Mouse (Mus musculus): ENCODE results near the gene Pomt1. TPM values are rescaled to one million over a fixed set of nuclear protein-coding genes. Genes with fewer than 3 reads are reported as not detected.

Pomt1 gene
- polyA plus RNA-seq, 1 experiment from 2014 or later, result 27.2 TPM

DNA sequence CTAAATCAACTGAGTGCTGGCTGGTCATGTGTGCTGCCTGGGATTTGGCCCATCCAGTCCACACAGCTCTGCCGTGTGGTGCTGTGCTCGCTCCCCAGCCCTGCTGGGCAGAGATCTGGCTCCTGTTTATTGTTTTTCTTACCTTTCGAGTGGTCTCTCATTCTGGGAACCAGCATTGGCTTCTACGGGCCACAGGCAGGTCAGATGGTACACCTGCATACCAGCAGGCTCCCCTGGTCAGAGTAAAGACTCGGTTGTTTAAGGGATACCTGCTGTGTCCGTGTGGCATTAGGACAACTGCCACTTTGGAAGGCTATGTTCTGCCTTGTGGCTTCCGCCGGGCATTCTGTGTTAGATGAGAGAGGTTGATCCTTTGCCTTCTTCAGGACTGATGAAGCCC lies 24.7 kb upstream of the Pomt1 start:
- Histone ChIP-seq H3K4me1 (replicated peaks) (no peaks in the 10 kb centered on the region), H3K4me3 (no peak overlapping the region), H3K27ac (no peak overlapping the region), H3K36me3 (peaks cover 100% of the 10 kb centered on the region), H3K9me3 (no peaks in the 10 kb centered on the region), H3K27me3 (ENCODE audit: insufficient read depth, poor library complexity, severe bottlenecking) (no peaks in the 10 kb centered on the region)
- 93% methylated on average over 8 of the region's 8 CpGs for WGBS
- no peak for DNase-seq (ENCODE audit: low spot score)

- H3K27me3 ChIP-seq (ENCODE audit: insufficient read depth, poor library complexity, severe bottlenecking), result no peaks in the 10 kb centered on the region
- H3K9me3 ChIP-seq, result no peaks in the 10 kb centered on the region
- no peaks in the 10 kb centered on the region for H3K4me1 ChIP-seq (replicated peaks)
- H3K4me3 ChIP-seq, result no peak overlapping the region
- no peak for DNase-seq (ENCODE audit: low spot score)
- H3K27ac ChIP-seq, result no peak overlapping the region
- WGBS, result 97% methylated on average over 10 of the region's 10 CpGs
- peaks cover 100% of the 10 kb centered on the region for H3K36me3 ChIP-seq
Observed at GRCm38 (mm10) chr2:32213000-32213399, 23.4 kb upstream of the Pomt1 start.

GRCm38 (mm10) chr2:32215576-32215975 lies 20.8 kb upstream of the Pomt1 start:
- DNase-seq (ENCODE audit: low spot score), result no peak
- Histone ChIP-seq H3K4me1 (replicated peaks) (no peaks in the 10 kb centered on the region), H3K27me3 (ENCODE audit: insufficient read depth, poor library complexity, severe bottlenecking) (no peaks in the 10 kb centered on the region), H3K9me3 (no peaks in the 10 kb centered on the region), H3K27ac (no peak overlapping the region), H3K36me3 (peaks cover 100% of the 10 kb centered on the region), H3K4me3 (no peak overlapping the region; the same call in 1 of the 2 replicates)
- 92% methylated on average over 10 of the region's 10 CpGs for WGBS

GRCm38 (mm10) chr2:32216506-32216905 lies 19.9 kb upstream of the Pomt1 start:
- no peak overlapping the region for H3K27ac ChIP-seq
- H3K4me3 ChIP-seq, result no peak overlapping the region
- WGBS, result 89% methylated on average over 10 of the region's 10 CpGs
- DNase-seq (ENCODE audit: low spot score), result no peak
- H3K27me3 ChIP-seq (ENCODE audit: insufficient read depth, poor library complexity, severe bottlenecking), result no peaks in the 10 kb centered on the region
- H3K36me3 ChIP-seq, result peaks cover 100% of the 10 kb centered on the region
- H3K4me1 ChIP-seq (replicated peaks), result no peaks in the 10 kb centered on the region
- no peaks in the 10 kb centered on the region for H3K9me3 ChIP-seq

GRCm38 (mm10) chr2:32217656-32218055 lies 18.7 kb upstream of the Pomt1 start:
- WGBS, result 89% methylated on average over 8 of the region's 8 CpGs
- Histone ChIP-seq H3K4me3 (no peak overlapping the region), H3K27me3 (ENCODE audit: insufficient read depth, poor library complexity, severe bottlenecking) (no peaks in the 10 kb centered on the region), H3K27ac (no peak overlapping the region), H3K9me3 (no peaks in the 10 kb centered on the region), H3K4me1 (replicated peaks) (no peaks in the 10 kb centered on the region), H3K36me3 (peaks cover 100% of the 10 kb centered on the region)
- no peak for DNase-seq (ENCODE audit: low spot score)

DNA sequence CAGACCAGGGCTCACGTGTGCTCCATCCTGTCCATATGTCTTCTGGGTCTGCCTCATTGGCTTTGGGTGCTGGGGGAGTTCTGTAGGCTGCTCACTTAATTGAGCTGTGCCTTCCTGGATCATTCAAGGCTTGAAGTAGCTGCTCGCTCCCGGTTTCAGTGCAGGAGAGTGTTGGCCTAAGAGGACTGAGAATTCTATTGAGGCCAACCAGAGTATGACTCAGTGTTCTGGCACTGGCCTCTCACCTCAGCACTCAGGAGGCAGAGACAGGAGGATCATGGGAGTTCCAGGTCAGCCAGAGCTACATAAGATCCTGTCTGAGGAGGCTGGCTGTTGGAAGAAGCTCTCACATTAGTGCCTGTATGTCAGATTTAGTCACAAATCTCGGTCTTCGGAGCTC lies 18.3 kb upstream of the Pomt1 start:
- Histone ChIP-seq H3K36me3 (peaks cover 100% of the 10 kb centered on the region), H3K4me1 (replicated peaks) (no peaks in the 10 kb centered on the region), H3K27ac (no peak overlapping the region), H3K4me3 (no peak overlapping the region), H3K27me3 (ENCODE audit: insufficient read depth, poor library complexity, severe bottlenecking) (no peaks in the 10 kb centered on the region), H3K9me3 (no peaks in the 10 kb centered on the region)
- WGBS, result 94% methylated on average over 5 of the region's 5 CpGs
- DNase-seq (ENCODE audit: low spot score), result no peak

- Histone ChIP-seq H3K4me1 (replicated peaks) (no peaks in the 10 kb centered on the region), H3K27ac (no peak overlapping the region), H3K9me3 (no peaks in the 10 kb centered on the region), H3K27me3 (ENCODE audit: insufficient read depth, poor library complexity, severe bottlenecking) (no peaks in the 10 kb centered on the region), H3K4me3 (no peak overlapping the region), H3K36me3 (peaks cover 100% of the 10 kb centered on the region)
- 85% methylated on average over 11 of the region's 11 CpGs for WGBS
- DNase-seq (ENCODE audit: low spot score), result no peak
Observed at GRCm38 (mm10) chr2:32218541-32219334, 17.7 kb upstream of the Pomt1 start.

DNA sequence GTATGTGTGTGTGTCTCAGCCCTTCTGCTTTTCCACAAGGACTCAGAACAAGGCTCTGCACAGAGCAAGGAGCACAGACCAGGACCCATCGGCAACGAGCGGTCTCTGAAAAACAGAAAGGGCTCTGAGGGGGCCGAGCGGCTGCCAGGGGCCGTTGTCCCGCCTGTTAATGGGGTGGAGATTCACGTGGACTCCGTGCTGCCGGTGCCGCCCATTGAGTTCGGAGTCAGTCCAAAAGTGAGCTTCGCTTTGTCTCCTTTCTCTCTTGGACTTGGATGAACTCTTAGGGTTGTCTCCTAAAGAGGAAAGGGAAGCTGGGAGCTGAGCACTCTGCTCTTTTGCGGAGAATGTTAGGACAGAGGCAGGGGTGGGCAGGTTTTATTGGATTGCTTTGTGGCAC lies 16.9 kb upstream of the Pomt1 start:
- H3K4me1 ChIP-seq (replicated peaks), result no peaks in the 10 kb centered on the region
- 95% methylated on average over 14 of the region's 14 CpGs for WGBS
- no peak for DNase-seq (ENCODE audit: low spot score)

DNA sequence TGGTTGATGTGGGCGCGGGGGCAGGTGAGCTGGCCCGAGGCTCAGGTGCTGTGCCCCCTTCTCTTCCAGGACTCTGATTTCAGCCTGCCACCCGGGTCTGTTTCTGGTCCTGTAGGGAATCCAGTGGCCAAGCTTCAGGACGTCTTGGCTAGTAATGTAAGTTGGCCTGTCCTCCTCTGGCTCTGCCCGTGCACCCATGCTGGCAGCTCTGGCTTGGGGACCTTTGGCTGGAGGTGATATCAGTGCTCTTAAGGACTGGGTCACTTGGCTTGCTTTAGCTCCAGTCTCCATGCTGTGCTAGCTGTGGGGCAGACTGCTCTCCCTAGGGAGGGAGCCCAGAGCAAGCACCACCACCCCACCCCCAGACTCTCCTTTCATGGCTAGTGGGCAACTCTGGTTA lies 16.4 kb upstream of the Pomt1 start:
- peaks cover 100% of the 10 kb centered on the region for H3K36me3 ChIP-seq
- whole genome bisulfite sequencing, result 94% methylated on average over 6 of the region's 6 CpGs
- no peak overlapping the region for H3K4me3 ChIP-seq
- H3K4me1 ChIP-seq (replicated peaks), result no peaks in the 10 kb centered on the region
- no peak overlapping the region for H3K27ac ChIP-seq
- no peak for DNase-seq (ENCODE audit: low spot score)
- H3K27me3 ChIP-seq (ENCODE audit: insufficient read depth, poor library complexity, severe bottlenecking), result no peaks in the 10 kb centered on the region
- no peaks in the 10 kb centered on the region for H3K9me3 ChIP-seq

More for the DNA sequence above, 16.9 kb upstream of the Pomt1 start:
- Histone ChIP-seq H3K9me3 (no peaks in the 10 kb centered on the region), H3K27me3 (ENCODE audit: insufficient read depth, poor library complexity, severe bottlenecking) (no peaks in the 10 kb centered on the region), H3K4me3 (no peak overlapping the region), H3K36me3 (peaks cover 100% of the 10 kb centered on the region), H3K27ac (no peak overlapping the region)

DNA sequence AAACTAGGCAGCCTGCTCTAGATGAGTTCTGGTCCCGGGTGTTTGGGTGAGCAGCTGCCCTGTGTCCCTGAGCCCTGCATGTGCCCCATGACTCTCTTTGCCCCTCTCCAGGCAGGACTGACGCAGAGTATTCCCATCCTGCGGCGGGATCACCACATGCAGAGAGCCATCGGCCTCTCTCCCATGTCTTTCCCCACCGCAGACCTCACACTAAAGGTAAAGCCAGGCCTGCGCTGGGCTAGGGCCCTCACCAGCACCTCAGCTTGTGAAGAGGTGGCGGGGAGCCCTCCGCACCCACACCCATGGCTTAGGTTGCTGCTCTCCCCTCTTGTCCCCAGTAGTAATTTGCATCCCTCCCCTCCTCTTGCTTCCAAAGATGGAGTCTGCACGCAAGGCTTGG lies 15.4 kb upstream of the Pomt1 start:
- no peaks in the 10 kb centered on the region for H3K27me3 ChIP-seq (ENCODE audit: insufficient read depth, poor library complexity, severe bottlenecking)
- no peak overlapping the region for H3K27ac ChIP-seq
- H3K36me3 ChIP-seq, result peaks cover 100% of the 10 kb centered on the region
- H3K4me1 ChIP-seq (replicated peaks), result no peaks in the 10 kb centered on the region
- H3K4me3 ChIP-seq, result no peak overlapping the region
- WGBS, result 94% methylated on average over 10 of the region's 10 CpGs
- H3K9me3 ChIP-seq, result no peaks in the 10 kb centered on the region
- DNase-seq (ENCODE audit: low spot score), result no peak

DNA sequence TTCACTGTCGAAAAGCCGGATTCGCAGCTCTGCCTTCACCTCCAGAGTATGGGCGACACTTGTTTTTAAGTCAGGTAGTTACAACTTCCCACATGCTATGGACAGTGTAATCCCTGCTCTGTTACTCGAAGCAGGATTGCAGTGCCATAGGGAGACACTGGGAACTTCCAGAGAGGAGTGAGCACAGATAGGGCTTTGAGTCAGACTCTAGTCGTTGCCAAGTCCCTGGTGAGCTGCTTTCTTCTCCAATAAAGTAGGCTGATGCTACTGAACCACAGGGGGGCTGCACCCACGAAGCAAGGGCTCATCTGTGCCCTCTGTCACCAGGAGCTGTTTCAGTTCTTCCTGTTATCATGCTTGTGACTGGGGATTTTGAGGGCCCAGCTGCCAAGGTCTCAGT lies 14.8 kb upstream of the Pomt1 start:
- no peaks in the 10 kb centered on the region for H3K4me1 ChIP-seq (replicated peaks)

GRCm38 (mm10) chr2:32222057-32222456 lies 14.3 kb upstream of the Pomt1 start:
- Histone ChIP-seq H3K36me3 (peaks cover 100% of the 10 kb centered on the region), H3K4me3 (no peak overlapping the region), H3K27me3 (ENCODE audit: insufficient read depth, poor library complexity, severe bottlenecking) (no peaks in the 10 kb centered on the region), H3K4me1 (replicated peaks) (no peaks in the 10 kb centered on the region), H3K27ac (no peak overlapping the region), H3K9me3 (no peaks in the 10 kb centered on the region)
- WGBS, result 91% methylated on average over 10 of the region's 10 CpGs
- no peak for DNase-seq (ENCODE audit: low spot score)

More for the DNA sequence above, 14.8 kb upstream of the Pomt1 start:
- Histone ChIP-seq H3K4me3 (no peak overlapping the region), H3K27ac (no peak overlapping the region), H3K27me3 (ENCODE audit: insufficient read depth, poor library complexity, severe bottlenecking) (no peaks in the 10 kb centered on the region), H3K36me3 (peaks cover 100% of the 10 kb centered on the region), H3K9me3 (no peaks in the 10 kb centered on the region)
- DNase-seq (ENCODE audit: low spot score), result no peak
- 93% methylated on average over 7 of the region's 7 CpGs for WGBS

- Histone ChIP-seq H3K9me3 (no peaks in the 10 kb centered on the region), H3K27ac (peak overlapping the region; percentile 35; the same call in 1 of the 2 replicates), H3K36me3 (peaks cover 56% of the 10 kb centered on the region), H3K27me3 (ENCODE audit: insufficient read depth, poor library complexity, severe bottlenecking) (no peaks in the 10 kb centered on the region), H3K4me3 (peak overlapping the region; percentile 63), H3K4me1 (replicated peaks) (peaks cover 25% of the 10 kb centered on the region)
- 37% methylated on average over 7 of the region's 7 CpGs for WGBS
- DNase-seq (ENCODE audit: low spot score), result no peak
Observed at GRCm38 (mm10) chr2:32235433-32235832, 957 bp upstream of the Pomt1 start.

Data from hindbrain, embryonic 10.5 days (tissue).